Mouse (Mus musculus): ENCODE measurements around the gene Cyb561. TPM values are rescaled to one million over a fixed set of nuclear protein-coding genes. Genes with fewer than 3 reads are reported as not detected.

Gene Cyb561
- polyA plus RNA-seq, 1 experiment from 2014 or later, result 31.6 TPM

GRCm38 (mm10) chr11:105905529-105906213 lies 47.5 kb downstream of the Cyb561 start:
- no peak for TF ChIP-seq CTCF (IDR thresholded peaks at IDR 0.05)
- ATAC-seq, result no peak
- ChIA-PET POLR2A (no interaction called here), CTCF (no interaction called here)
- DNase-seq (ENCODE audit: low read depth, low spot score), result no peak
- H3K27me3 ChIP-seq, result no peaks in the 10 kb centered on the region
- in situ Hi-C loops (cut with MboI; ENCODE audit: low pct_unique_long_range_greater_than_20kb), result no loop called here

GRCm38 (mm10) chr11:105902956-105903355 lies 50.2 kb downstream of the Cyb561 start:
- DNase-seq (ENCODE audit: low read depth, low spot score), result no peak
- in situ Hi-C loops (cut with MboI; ENCODE audit: low pct_unique_long_range_greater_than_20kb), result no loop called here
- no peak for TF ChIP-seq CTCF (IDR thresholded peaks at IDR 0.05)
- ChIA-PET CTCF (interaction anchor here (1.1 to 1.5 kb wide), 3 partner anchors 8 to 554 kb away, joined by 3 to 5 read pairs (median 4); no protein-coding TSS in a partner anchor), POLR2A (no interaction called here)
- ATAC-seq, result no peak
- no peaks in the 10 kb centered on the region for H3K27me3 ChIP-seq

DNA sequence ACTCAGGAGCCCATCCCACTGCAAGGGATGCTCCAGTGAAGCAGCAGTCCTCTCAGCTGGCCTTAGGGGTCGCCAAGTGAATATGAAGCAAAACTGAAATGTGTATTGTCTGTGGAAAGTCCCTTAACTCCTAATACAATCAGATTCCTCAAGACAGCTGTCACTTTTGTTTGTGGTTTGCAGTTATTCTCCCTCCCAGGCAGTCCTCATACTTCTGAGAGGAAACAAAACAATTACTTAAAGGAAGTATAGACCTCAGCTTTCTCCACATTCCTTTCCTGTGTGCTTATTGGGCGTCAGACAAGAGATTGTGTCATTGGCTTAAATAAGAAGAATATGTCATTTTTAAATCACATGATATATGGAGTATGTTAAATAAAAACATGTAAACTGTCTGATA lies 51.6 kb downstream of the Cyb561 start:
- ChIA-PET POLR2A (no interaction called here), CTCF (interaction anchor here (1.3 kb wide), 1 partner anchor 557 kb away, joined by 3 read pairs; no protein-coding TSS in a partner anchor)
- ATAC-seq (no peak), DNase-seq (ENCODE audit: low read depth, low spot score) (no peak)
- in situ Hi-C loops (cut with MboI; ENCODE audit: low pct_unique_long_range_greater_than_20kb), result no loop called here
- H3K27me3 ChIP-seq, result no peaks in the 10 kb centered on the region
- peak; percentile 17 for TF ChIP-seq CTCF (IDR thresholded peaks at IDR 0.05)

GRCm38 (mm10) chr11:105899151-105899550 lies 54.0 kb downstream of the Cyb561 start:
- CTCF ChIA-PET, result interaction anchor here (1.1 kb wide), 1 partner anchor 14 kb away, joined by 3 read pairs; no protein-coding TSS in a partner anchor
- in situ Hi-C loops (cut with MboI; ENCODE audit: low pct_unique_long_range_greater_than_20kb), result no loop called here
- no peak for DNase-seq (ENCODE audit: low read depth, low spot score)
- POLR2A ChIA-PET, result no interaction called here
- no peaks in the 10 kb centered on the region for H3K27me3 ChIP-seq
- ATAC-seq, result no peak
- TF ChIP-seq CTCF (IDR thresholded peaks at IDR 0.05), result no peak

DNA sequence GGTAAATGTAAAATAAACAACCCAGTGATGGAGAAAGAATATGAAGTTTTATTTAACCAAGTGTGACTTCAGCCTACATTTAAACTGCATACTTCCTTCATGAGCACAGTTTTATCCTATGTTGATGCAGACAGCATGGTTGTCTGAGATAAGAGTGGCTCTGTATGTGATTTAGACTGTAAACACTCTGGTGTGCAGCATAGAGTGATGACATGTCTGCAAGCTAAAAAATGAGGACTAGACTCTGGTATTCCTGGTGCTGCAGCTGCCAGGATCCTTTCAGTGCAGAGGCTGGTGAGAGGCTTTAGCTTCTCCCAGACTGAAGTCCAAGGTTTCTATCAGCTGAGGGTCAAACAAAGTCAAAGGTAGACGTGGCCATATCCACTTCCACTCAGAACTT lies 65.9 kb downstream of the Cyb561 start:
- in situ Hi-C loops (cut with MboI; ENCODE audit: low pct_unique_long_range_greater_than_20kb), result no loop called here
- H3K27me3 ChIP-seq, result no peaks in the 10 kb centered on the region
- ChIA-PET CTCF (no interaction called here), POLR2A (no interaction called here)
- ATAC-seq (no peak), DNase-seq (ENCODE audit: low read depth, low spot score) (no peak)
- no peak for TF ChIP-seq CTCF (IDR thresholded peaks at IDR 0.05)

DNA sequence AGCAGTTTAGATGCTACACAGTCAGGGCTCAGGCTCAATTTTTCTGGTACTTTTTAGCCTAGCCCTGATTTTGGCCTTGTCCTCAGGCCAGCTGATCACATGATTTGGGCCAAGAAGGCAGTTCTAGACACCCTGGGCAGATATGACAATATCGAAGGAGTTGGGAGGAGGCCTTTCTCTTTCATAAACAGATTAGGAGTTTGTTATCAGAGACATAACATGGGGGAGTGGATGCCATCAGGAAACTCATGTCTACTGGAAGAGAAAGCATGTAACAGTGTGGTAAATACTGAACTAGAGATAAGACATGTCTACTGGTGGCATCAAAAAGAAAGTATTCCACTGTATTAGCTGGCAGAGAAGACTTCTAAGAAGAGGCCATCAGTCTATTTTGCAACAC lies 67.6 kb downstream of the Cyb561 start:
- in situ Hi-C loops (cut with MboI; ENCODE audit: low pct_unique_long_range_greater_than_20kb), result no loop called here
- ChIA-PET CTCF (interaction anchor here (1.2 kb wide), 1 partner anchor 13 kb away, joined by 3 read pairs; no protein-coding TSS in a partner anchor), POLR2A (no interaction called here)
- ATAC-seq, result no peak
- no peaks in the 10 kb centered on the region for H3K27me3 ChIP-seq
- no peak for TF ChIP-seq CTCF (IDR thresholded peaks at IDR 0.05)
- DNase-seq (ENCODE audit: low read depth, low spot score), result no peak

Other genes with a start within 250 kb of the Cyb561 start
- gene Ace, start 14.6 kb upstream of the Cyb561 start, polyA plus RNA-seq (2021), result 0.33 TPM
- gene Ace3, start 41.3 kb upstream of the Cyb561 start, polyA plus RNA-seq (2021), result not detected
- not detected for gene Kcnh6, start 54.8 kb upstream of the Cyb561 start, polyA plus RNA-seq (2021)
- 52.8 TPM for gene Dcaf7, start 83.5 kb upstream of the Cyb561 start, polyA plus RNA-seq (2021)
- 16.3 TPM for gene Taco1, start 112.7 kb upstream of the Cyb561 start, polyA plus RNA-seq (2021)
- 43.9 TPM for gene Map3k3, start 131.3 kb upstream of the Cyb561 start, polyA plus RNA-seq (2021)
- not detected for gene Gm10840, start 207.5 kb upstream of the Cyb561 start, polyA plus RNA-seq (2021)
- gene Limd2, start 207.5 kb upstream of the Cyb561 start, polyA plus RNA-seq (2021), result 80.1 TPM
- gene Strada, start 248.8 kb upstream of the Cyb561 start, polyA plus RNA-seq (2021), result 23.3 TPM

Measured in Patski (cell line).